Mouse (Mus musculus) spleen, postnatal 36 days (tissue): ENCODE data around the gene Src.
"Not testable (repeated sequence)": the region's sequence is repeated elsewhere in the genome, so short reads cannot be mapped to it uniquely, and the experiment has no call there.

Experiments
- DNase-seq, 2 experiments: peaks; one replicate each; pipeline ENCODE4 v3.0.0; 2022; ENCODE audit warnings: low spot score in 2 of 2, mixed read lengths in 1 of 2

Src gene

GRCm38 (mm10) chr2:157475437-157476379 lies 57.5 kb downstream of the Src start:
- DNase-seq = no peak

DNA sequence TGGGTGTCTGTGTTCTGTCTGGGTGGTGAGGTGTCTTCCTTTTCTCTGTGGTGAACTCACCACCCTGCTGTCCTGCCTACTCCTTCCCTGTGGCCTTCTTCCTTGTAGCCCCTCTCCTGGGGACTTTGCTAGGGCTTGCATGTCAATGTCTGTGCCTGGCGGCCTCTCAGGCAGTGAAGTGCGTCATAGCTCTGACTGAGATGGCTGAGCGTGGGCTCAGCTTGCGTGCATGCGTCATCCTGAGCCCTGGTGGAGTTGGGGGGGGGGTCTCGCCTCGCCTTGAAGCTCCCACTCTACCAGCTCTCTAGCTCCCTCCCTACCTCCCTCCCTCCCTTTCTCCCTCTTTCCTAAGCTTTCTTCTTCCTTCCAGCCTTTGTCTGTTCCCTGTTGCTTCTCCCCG lies 60.4 kb downstream of the Src start:
- no peak for DNase-seq

GRCm38 (mm10) chr2:157479858-157480568 lies 61.8 kb downstream of the Src start:
- no peak for DNase-seq

DNA sequence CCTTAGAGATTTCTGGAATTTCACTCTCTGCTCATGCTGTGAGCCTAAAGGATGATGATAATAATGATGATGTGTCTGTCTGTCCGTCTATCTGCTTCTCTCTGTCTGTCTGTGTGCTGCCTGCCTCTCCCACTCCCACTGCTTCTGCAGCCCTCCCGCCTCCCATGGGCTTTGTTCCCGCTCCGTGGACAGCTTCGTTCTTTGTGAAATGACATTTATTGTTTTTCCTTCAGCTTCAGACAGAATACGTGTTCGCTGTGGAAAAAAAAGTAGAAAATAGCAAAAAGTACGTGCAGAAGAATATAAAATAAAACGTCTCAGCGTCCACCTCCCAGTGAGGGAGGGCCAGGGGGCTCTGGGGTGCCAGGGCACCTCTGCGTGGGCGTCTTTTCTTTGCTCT lies 64.5 kb downstream of the Src start:
- no peak for DNase-seq

DNA sequence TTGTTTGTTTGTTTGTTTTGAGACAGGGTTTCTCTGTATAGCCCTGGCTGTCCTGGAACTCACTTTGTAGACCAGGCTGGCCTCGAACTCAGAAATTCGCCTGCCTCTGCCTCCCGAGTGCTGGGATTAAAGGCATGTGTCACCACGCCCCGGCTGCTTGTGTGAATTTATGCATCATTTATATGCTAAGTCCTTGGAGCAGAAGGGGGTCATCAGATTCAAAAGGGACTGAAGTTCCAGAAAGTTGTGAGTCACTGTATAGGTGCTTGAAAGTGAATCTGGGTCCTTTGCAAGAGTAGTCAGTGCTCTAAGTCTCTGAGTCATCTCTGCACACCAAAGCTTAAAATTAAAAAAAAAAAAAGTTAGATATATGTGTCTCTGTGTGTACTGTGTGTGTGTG lies 68.3 kb downstream of the Src start:
- not testable (repeated sequence) for DNase-seq

- DNase-seq = no peak
Measured at GRCm38 (mm10) chr2:157486981-157487656, 68.9 kb downstream of the Src start.

DNA sequence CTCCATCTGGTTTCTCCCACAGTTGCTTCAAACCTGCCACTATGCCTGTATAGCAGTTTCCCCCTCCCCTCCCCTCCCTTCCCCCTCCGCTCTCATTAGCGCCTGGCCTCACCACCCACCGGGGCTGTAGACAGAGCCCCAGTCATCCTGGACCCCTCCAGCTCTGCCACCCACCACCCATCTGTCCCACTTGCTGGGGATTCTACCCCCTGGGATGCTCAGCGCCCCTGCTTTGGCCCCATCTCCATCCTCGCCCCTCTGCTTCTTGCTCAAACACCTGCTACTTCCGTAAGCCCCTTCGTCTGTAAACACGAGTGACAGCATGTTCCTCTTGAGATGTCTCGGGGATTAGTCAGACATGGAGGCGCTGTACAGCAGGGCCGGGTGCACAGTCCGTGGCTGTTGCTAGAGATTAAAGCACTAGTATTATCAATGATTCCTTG lies 69.5 kb downstream of the Src start:
- DNase-seq = no peak

GRCm38 (mm10) chr2:157493240-157493639 lies 75.0 kb downstream of the Src start:
- no peak for DNase-seq

DNA sequence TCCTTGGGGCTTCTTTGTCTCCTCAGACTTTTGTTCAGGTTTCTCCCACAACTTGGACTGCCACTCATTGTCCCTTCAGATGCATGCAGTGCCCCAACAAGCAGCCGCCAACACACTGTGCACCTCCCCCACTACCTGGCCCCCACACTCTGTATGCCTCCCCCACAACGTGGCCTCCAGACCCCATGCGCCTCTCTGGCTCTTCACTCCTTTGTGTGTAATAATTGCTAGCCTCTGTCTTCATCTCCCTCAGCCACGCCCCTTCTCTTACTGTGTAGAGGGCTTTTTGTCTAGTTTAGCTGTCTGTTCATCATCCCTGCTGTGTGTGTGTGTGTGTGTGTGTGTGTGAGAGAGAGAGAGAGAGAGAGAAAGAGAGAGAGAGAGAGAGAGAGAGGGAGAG lies 80.3 kb downstream of the Src start:
- DNase-seq = no peak

- DNase-seq = no peak
Measured at GRCm38 (mm10) chr2:157500364-157500763, 82.1 kb downstream of the Src start.

- no peak for DNase-seq
Measured at GRCm38 (mm10) chr2:157501324-157501723, 83.1 kb downstream of the Src start.

DNA sequence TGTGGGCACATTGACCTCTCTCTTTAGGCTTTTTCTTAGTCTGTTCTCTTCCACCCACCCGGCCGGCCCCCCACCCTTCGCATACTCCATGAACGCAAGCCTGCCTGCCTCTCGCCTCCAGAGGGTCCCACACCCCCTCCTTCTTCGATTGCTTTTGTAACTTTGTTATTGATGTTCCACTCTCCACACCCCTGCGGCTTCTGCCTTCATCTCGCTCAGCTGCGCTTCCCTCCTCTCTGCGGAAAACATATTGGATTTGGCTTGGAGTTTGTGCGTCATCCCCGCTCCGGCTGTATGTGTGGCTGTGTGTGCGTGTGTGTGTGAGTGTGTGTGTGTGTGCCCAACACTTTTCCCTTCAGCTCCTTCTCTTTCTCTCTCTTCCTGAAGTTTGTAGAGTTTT lies 88.5 kb downstream of the Src start:
- no peak for DNase-seq

- no peak for DNase-seq
Measured at GRCm38 (mm10) chr2:157509182-157509581, 90.9 kb downstream of the Src start.

- DNase-seq = no peak
Measured at GRCm38 (mm10) chr2:157510031-157510430, 91.8 kb downstream of the Src start.

- no peak for DNase-seq
Measured at GRCm38 (mm10) chr2:157512859-157513258, 94.6 kb downstream of the Src start.

DNA sequence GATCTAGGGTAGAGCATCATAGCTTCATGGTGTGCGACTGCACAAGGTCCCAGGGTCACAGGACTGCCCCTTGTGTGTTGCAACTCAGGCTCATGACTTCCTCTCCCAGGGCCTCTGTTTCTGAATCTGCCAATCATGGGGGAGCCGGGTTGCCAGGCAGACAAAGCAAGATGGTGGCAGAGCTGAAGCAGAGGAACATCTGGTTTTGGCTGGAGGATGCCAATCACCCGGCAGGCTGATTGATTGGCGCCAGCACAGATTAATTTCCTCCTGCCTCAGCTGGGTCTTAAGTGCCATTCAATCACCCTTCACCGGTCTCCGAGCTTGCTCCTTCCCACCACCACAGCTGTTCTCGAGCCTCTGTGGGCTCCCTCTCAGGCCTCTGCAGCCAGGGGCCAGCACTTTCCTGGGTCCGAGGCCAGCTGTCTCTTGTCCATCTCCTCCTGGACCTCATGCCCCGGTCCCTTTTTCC lies 95.5 kb downstream of the Src start:
- DNase-seq = peak in 1 of 2 experiments; percentile 5

- DNase-seq = no peak
Measured at GRCm38 (mm10) chr2:157514353-157514752, 96.1 kb downstream of the Src start.

DNA sequence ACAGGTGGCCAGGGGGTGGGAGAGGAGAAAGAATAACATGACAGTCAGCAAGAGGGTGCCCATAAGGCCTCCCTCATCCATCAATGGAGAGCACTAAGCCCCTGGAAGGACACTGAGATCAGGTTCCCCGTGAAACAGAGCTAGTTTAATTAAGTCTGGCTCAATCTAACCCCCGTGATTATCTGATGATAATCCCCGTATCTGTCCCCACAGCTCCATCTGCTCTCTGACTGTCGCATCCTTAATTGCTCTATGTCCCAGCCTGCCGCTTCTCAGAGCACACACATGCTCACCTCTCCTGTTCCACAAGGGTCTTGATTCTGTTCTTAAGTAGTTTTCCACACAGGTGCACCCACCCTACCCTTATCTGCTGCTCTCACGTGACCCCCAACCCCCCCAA lies 99.3 kb downstream of the Src start:
- no peak for DNase-seq

DNA sequence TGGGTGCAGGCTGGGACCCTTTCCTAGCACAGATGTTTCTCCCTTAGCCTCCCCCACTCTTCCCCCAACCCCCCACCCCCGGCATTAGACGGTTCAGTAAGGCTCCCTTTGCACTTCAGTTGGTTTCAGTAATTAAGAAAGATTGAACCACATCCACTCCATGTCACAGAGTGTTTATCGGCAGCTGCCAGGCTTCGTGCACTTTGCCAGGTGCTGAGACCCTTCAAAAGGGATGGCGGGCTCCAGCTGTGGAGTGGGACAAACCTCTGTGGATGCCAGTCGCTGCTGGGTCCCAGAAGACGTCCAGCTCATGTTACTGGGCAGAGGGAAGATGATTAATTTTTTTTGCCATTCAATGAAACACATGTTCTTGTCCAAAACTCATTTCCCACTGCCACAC lies 100.2 kb downstream of the Src start:
- DNase-seq = no peak

GRCm38 (mm10) chr2:157519452-157519851 lies 101.2 kb downstream of the Src start:
- no peak for DNase-seq

- no peak for DNase-seq
Measured at GRCm38 (mm10) chr2:157520496-157520895, 102.3 kb downstream of the Src start.
